Comparison of ENCODE assay signal across 18 mouse cellular contexts in genomic region chr13:24680951-24681350, GRCm38 (mm10).
"Had no signal": no experiment of that assay in that cellular context is flagged by ENCODE, and none has a peak within 500 bp of the region (broad histone marks: within the 10 kb centered on the region; RNA-seq: fewer than 3 reads in every experiment).

No protein-coding gene starts in this region.

- H3K9ac ChIP-seq: liver, embryonic 15.5 days; liver, postnatal 0 days; lung, embryonic 15.5 days; midbrain, embryonic 12.5 days; neural tube, embryonic 12.5 days; stomach, embryonic 15.5 days had no signal

- ATAC-seq: liver, postnatal 0 days; lung, postnatal 0 days had no signal

- H3K4me2 ChIP-seq: liver, embryonic 15.5 days; lung, embryonic 15.5 days; midbrain, embryonic 12.5 days; neural tube, embryonic 12.5 days; stomach, embryonic 15.5 days had no signal

- H3K4me1 ChIP-seq: lung, embryonic 15.5 days; neural tube, embryonic 12.5 days; stomach, embryonic 15.5 days had no signal

- H3K36me3 ChIP-seq: liver, embryonic 15.5 days; lung, embryonic 15.5 days; neural tube, embryonic 12.5 days; stomach, embryonic 15.5 days had no signal

- H3K27me3 ChIP-seq: liver, embryonic 15.5 days; lung, embryonic 15.5 days; megakaryocyte, embryonic 14.5 days; midbrain, embryonic 12.5 days; neural tube, embryonic 12.5 days; stomach, embryonic 15.5 days had no signal

- H3K27ac ChIP-seq: liver, embryonic 15.5 days; lung, embryonic 15.5 days; macrophage; midbrain, embryonic 12.5 days; neural tube, embryonic 12.5 days; stomach, embryonic 15.5 days; stomach, postnatal 0 days had no signal

- H3K4me3 ChIP-seq: liver, embryonic 15.5 days; lung, embryonic 15.5 days; megakaryocyte, embryonic 14.5 days; midbrain, embryonic 12.5 days; neural tube, embryonic 12.5 days; stomach, embryonic 15.5 days had no signal

- DNase-seq: liver, postnatal 0 days; lung, adult 2 months; lung, postnatal 14 days; lung, postnatal 36 days; midbrain, embryonic 14.5 days; right cerebral cortex, postnatal 14 days; thymus, adult 2 months; thymus, postnatal 25 days; thymus, postnatal 4 days had no signal

- H3K9me3 ChIP-seq: liver, embryonic 15.5 days; lung, embryonic 15.5 days; megakaryocyte, embryonic 14.5 days; midbrain, embryonic 12.5 days; neural tube, embryonic 12.5 days; stomach, embryonic 15.5 days had no signal
